Mouse (Mus musculus) lung, embryonic 14.5 days (tissue): Measurements from ENCODE around the gene Oscp1. TPM values are rescaled to one million over a fixed set of nuclear protein-coding genes. Genes with fewer than 3 reads are reported as not detected.

Experiments used
- ATAC-seq: fragments of 200-750 bp; cut with Nextera tagmentation; 2 replicates; pipeline ENCODE4 v1.8.0; 2017; ENCODE audit warnings: mild to moderate bottlenecking, moderate TSS enrichment, moderate library complexity; ENCODE audit not compliant: insufficient read depth
- DNase-seq: peaks from one replicate; pipeline ENCODE4 v3.0.0-alpha.2; 2015
- H3K27ac ChIP-seq: fragments of 300-500 bp; sonication (generic); 2 replicates; pipeline ENCODE4 v1.5.1; 2014; ENCODE audit warnings: low read depth, mild to moderate bottlenecking, moderate library complexity
- H3K27me3 ChIP-seq: fragments of 300-500 bp; sonication (generic); 2 replicates; pipeline ENCODE4 v1.6.1; 2014; ENCODE audit warnings: low read length, control low read depth; ENCODE audit not compliant: insufficient read depth
- H3K36me3 ChIP-seq: fragments of 300-500 bp; sonication (generic); 2 replicates; pipeline ENCODE4 v1.6.1; 2014; ENCODE audit warnings: control low read depth; ENCODE audit not compliant: insufficient read depth
- H3K4me1 ChIP-seq: fragments of 300-500 bp; sonication (generic); 2 replicates; pipeline ENCODE4 v1.6.1; 2014; ENCODE audit warnings: antibody characterized with exemption, control low read depth; ENCODE audit not compliant: insufficient read depth
- H3K4me2 ChIP-seq: fragments of 300-500 bp; sonication (generic); 2 replicates; pipeline ENCODE4 v1.6.1; 2014; ENCODE audit warnings: mild to moderate bottlenecking
- H3K4me3 ChIP-seq: fragments of 300-500 bp; sonication (generic); 2 replicates; pipeline ENCODE4 v1.5.1; 2014; ENCODE audit warnings: low read depth, low read length
- H3K9ac ChIP-seq: fragments of 300-500 bp; sonication (generic); 2 replicates; pipeline ENCODE4 v1.6.1; 2014
- H3K9me3 ChIP-seq: fragments of 300-500 bp; sonication (generic); 2 replicates; pipeline ENCODE4 v1.6.1; 2016; ENCODE audit warnings: low read depth, low read length, control low read depth
- CTCF ChIP-seq: IDR thresholded peaks from 2 replicates; pipeline ENCODE4 v1.5.1; 2016; ENCODE audit warnings: antibody characterized with exemption, low read depth
- WGBS: fragments of 180-500 bp; shearing (Covaris S2); extraction: QIAGEN DNeasy Blood & Tissue Kit; methylation state at CpG from one replicate; pipeline ENCODE4 v1.1.7; 2014; 5-methylcytosine and 5-hydroxymethylcytosine counted together
- polyA plus RNA-seq: library from polyadenylated mRNA; unstranded; fragments of >200 nt; fragmentation: Nextera tagmentation; extraction: Ambion mirVana; gene quantifications from 2 replicates; pipeline ENCODE4 v1.2.1, GENCODE M21; 2014

The Oscp1 gene
- polyA plus RNA-seq = 18.1 TPM in 2 replicates

GRCm38 (mm10) chr4:126058134-126058996 lies at the start of gene Oscp1:
Gene Oscp1 (plus strand): TSS chr4:126058565.
- Histone ChIP-seq H3K9me3 (no peaks in the 10 kb centered on the region), H3K4me3 (peak within 1 kb of the TSS; percentile 64), H3K27ac (peak within 1 kb of the TSS; percentile 76), H3K9ac (peak within 1 kb of the TSS; percentile 69), H3K36me3 (peaks cover 25% of the 10 kb centered on the region), H3K4me1 (no peaks in the 10 kb centered on the region), H3K27me3 (no peaks in the 10 kb centered on the region), H3K4me2 (peak within 1 kb of the TSS; percentile 87)
- peak; percentile 98 for ATAC-seq
- TF ChIP-seq CTCF = no peak
- peak; percentile 97 for DNase-seq
- WGBS = under 1% methylated on average over 57 of the region's 57 CpGs

GRCm38 (mm10) chr4:126017676-126018332 lies 40.6 kb upstream of the Oscp1 start:
- DNase-seq = no peak
- no peak overlapping the region for H3K4me2 ChIP-seq
- 71% methylated on average over 7 of the region's 7 CpGs for WGBS

GRCm38 (mm10) chr4:126018966-126019538 lies 39.3 kb upstream of the Oscp1 start:
- Histone ChIP-seq H3K4me2 (no peak overlapping the region), H3K36me3 (no peaks in the 10 kb centered on the region), H3K9ac (no peak overlapping the region), H3K4me3 (no peak overlapping the region), H3K27me3 (no peaks in the 10 kb centered on the region), H3K9me3 (no peaks in the 10 kb centered on the region), H3K4me1 (no peaks in the 10 kb centered on the region), H3K27ac (no peak overlapping the region)
- ATAC-seq (no peak), DNase-seq (no peak)
- no peak for TF ChIP-seq CTCF
- 68% methylated on average over 11 of the region's 11 CpGs for WGBS

More at GRCm38 (mm10) chr4:126017676-126018332, 40.6 kb upstream of the Oscp1 start:
- Histone ChIP-seq H3K36me3 (no peaks in the 10 kb centered on the region), H3K4me3 (no peak overlapping the region), H3K9me3 (no peaks in the 10 kb centered on the region), H3K9ac (no peak overlapping the region), H3K27ac (no peak overlapping the region), H3K27me3 (no peaks in the 10 kb centered on the region), H3K4me1 (no peaks in the 10 kb centered on the region)
- ATAC-seq = no peak
- TF ChIP-seq CTCF = no peak

- H3K4me2 ChIP-seq = peak within 1 kb of the TSS; percentile 8; the same call in 1 of the 2 replicates
- no peaks in the 10 kb centered on the region for H3K9me3 ChIP-seq
- no peak within 1 kb of the TSS for H3K27ac ChIP-seq
- H3K9ac ChIP-seq = no peak within 1 kb of the TSS
- ATAC-seq (no peak), DNase-seq (peak; percentile 8)
- no peak within 1 kb of the TSS for H3K4me3 ChIP-seq
- H3K4me1 ChIP-seq = no peaks in the 10 kb centered on the region
- no peak for TF ChIP-seq CTCF
- no peaks in the 10 kb centered on the region for H3K27me3 ChIP-seq
- no peaks in the 10 kb centered on the region for H3K36me3 ChIP-seq
- 33% methylated on average over 16 of the region's 16 CpGs for WGBS
Measured at GRCm38 (mm10) chr4:126024303-126024900, 34.0 kb upstream of the Oscp1 start, which contains the start of gene Csf3r. Gene Csf3r (plus strand): TSS chr4:126024550.

- ATAC-seq = no peak
- no peaks in the 10 kb centered on the region for H3K4me1 ChIP-seq
- DNase-seq = peak; percentile 50
- no peak overlapping the region for H3K4me3 ChIP-seq
- no peak overlapping the region for H3K27ac ChIP-seq
- H3K27me3 ChIP-seq = no peaks in the 10 kb centered on the region
- H3K36me3 ChIP-seq = no peaks in the 10 kb centered on the region
- no peak overlapping the region for H3K9ac ChIP-seq
- no peaks in the 10 kb centered on the region for H3K9me3 ChIP-seq
- 64% methylated on average over 5 of the region's 5 CpGs for WGBS
- no peak overlapping the region for H3K4me2 ChIP-seq
- TF ChIP-seq CTCF = no peak
Measured at GRCm38 (mm10) chr4:126025801-126026200, 32.6 kb upstream of the Oscp1 start.

- Histone ChIP-seq H3K4me3 (no peak overlapping the region), H3K27me3 (no peaks in the 10 kb centered on the region), H3K9me3 (no peaks in the 10 kb centered on the region), H3K9ac (no peak overlapping the region), H3K27ac (no peak overlapping the region), H3K4me1 (no peaks in the 10 kb centered on the region), H3K4me2 (no peak overlapping the region), H3K36me3 (no peaks in the 10 kb centered on the region)
- DNase-seq (no peak), ATAC-seq (no peak)
- 83% methylated on average over 3 of the region's 3 CpGs for WGBS
- TF ChIP-seq CTCF = no peak
Measured at GRCm38 (mm10) chr4:126027980-126028379, 30.4 kb upstream of the Oscp1 start.
